Mouse (Mus musculus) MEL-GATA-1-ER (cell line): ENCODE data around the gene Tedc1.

ENCODE experiments used
- DNase-seq: peaks from one replicate; pipeline ENCODE4 v3.0.0-alpha.2; 2012; ENCODE audit warnings: low read depth; ENCODE audit errors: extremely low read depth

The Tedc1 gene

DNA sequence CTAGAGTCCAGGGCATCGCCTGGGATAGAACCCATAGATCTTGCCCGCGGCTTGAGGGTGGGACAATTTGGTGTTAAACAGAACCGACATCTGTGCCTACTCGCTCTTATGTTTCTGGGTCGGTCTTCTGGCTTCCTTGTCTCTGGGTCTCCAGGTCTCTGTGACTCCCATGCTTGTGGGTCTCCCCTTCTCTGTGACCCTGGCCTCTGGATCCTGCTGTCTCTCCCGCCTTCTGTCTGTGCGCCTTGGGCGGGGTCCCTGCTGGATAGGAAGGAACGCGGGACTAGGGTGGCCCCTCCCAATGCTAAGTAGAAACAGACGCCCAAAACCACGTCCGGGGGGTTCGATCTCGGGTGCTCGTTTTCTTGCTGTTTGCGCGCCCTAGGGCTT, 4.0 kb upstream of the Tedc1 start:
- peak; percentile 93 for DNase-seq

DNA sequence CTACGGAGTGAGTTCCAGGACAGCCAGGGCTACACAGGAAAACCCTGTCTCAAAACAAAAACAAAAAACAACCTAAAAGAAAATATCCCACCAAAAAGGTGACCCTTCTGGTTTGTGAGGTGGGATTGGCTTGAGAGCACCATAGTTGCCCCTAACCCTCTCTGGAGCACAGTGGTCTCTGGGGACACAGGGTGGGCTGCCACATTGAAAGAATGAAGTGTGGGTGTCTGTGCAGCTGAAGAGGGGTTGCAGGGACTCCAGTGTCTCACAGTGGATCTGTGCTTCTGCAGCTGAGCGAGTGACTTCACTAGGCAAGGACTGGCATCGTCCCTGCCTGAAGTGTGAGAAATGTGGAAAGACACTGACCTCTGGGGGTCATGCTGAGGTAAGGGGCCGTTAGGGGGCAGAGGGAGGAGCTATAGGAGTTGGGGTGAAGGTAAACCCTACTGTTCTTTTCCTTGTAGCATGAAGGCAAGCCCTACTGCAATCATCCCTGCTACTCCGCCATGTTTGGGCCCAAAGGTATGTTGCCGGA, 3.2 kb upstream of the Tedc1 start:
- DNase-seq: no peak

- DNase-seq: no peak
Observed at GRCm38 (mm10) chr12:113153971-113154370, 2.2 kb upstream of the Tedc1 start.

- no peak for DNase-seq
Observed at GRCm38 (mm10) chr12:113154747-113155075, 1.5 kb upstream of the Tedc1 start.

GRCm38 (mm10) chr12:113155076-113155771, 997 bp upstream of the Tedc1 start:
- no peak for DNase-seq

GRCm38 (mm10) chr12:113156540-113156929, 314 bp downstream of the Tedc1 start:
- peak; percentile 64 for DNase-seq

- no peak for DNase-seq
Observed at GRCm38 (mm10) chr12:113157002-113157401, 781 bp downstream of the Tedc1 start.

- no peak for DNase-seq
Observed at GRCm38 (mm10) chr12:113157521-113157920, 1.3 kb downstream of the Tedc1 start.

- DNase-seq: no peak
Observed at GRCm38 (mm10) chr12:113157971-113158370, 1.8 kb downstream of the Tedc1 start.

- DNase-seq: no peak
Observed at GRCm38 (mm10) chr12:113163561-113164006, 7.4 kb downstream of the Tedc1 start.

GRCm38 (mm10) chr12:113168031-113168536, 11.9 kb downstream of the Tedc1 start:
- peak; percentile 55 for DNase-seq

DNA sequence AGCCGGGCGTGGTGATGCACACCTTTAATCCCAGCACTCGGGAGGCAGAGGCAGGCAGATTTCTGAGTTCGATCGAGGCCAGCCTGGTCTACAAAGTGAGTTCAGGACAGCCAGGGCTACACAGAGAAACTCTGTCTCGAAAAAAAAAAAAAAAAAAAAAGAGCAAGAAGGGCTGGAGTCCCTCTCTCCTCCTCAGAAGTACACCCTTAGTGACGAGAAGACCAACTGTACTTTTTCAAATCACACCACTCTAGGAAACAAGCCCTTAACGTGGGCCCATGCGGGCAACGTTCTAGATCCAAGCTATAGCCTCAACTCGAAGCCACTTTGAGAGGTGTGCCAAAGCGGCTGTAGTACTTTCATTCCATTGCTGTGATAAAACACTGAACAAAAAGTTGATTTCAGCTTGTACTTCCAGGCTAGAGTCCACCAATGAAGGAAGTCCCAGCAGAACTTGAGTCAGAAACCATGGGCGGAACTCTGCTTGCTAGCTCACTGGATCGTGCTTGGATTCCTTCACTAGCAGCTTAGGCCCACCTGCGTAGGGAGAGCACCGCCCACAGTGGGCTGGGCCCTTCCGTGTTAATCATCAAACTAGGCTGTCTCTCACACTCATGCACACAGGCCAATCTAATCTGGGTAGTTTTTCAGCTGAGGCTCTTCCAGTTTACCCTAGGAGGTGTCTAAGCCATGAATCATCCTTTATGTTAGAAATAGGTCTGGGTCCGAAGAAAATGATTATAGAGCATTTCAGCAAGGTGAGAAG, 20.9 kb downstream of the Tedc1 start:
- no peak for DNase-seq

DNA sequence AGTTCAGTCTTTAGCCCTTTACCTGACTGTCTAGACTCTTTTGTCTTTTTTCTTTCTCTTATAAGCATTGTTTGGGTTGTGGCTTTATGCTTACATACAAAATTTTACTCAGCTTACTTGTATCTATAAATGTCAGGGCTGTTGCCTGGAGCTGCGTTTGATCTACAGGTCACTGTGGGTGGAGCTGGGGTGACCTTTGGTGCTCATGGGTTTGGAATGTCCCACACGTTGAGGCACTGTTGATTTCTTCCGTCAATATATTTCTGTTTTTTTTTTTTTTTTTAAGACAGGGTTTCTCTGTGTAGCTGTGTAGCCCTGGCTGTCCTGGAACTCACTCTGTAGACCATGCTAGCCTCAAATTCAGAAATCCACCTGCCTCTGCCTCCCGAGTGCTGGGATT, 24.8 kb downstream of the Tedc1 start:
- no peak for DNase-seq

GRCm38 (mm10) chr12:113184945-113185344, 28.7 kb downstream of the Tedc1 start:
- no peak for DNase-seq

- peak; percentile 25 for DNase-seq
Observed at GRCm38 (mm10) chr12:113185442-113186291, 29.4 kb downstream of the Tedc1 start, which contains the start of gene Tmem121. Tmem121 (plus strand) TSS chr12:113185930.

DNA sequence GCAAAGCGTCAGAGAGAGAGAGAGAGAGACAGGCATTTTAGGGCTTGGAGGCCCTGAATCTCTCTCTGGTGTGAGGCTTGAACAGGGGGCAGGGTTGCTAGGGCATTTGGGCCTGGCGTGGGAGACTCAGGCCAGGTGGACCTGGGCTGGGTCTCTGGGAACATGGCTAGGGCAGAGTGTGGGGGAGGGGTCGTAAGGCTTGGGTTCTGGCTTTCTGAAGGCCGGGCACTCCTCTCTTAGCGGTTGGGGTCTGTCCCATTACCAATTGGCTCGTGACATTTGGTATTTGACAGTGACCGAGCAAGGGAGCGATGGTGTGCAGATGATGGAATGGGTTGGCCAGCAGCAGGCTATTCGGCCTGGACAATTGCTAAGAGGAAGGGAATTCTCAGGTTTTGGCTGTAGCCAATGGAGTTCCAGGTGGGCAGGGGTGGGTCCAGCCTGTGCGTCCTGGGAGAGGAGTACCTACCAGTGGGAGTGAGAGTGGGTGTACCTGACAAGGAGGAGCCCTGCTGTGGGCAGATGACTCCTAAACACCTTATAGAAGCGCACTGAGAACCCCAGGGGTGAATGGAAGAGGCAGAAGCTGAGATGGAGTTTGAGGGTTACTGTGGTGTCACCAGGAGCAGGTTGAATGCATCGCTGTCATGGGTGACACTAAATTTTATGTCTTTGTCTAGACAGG, 30.2 kb downstream of the Tedc1 start:
- DNase-seq: no peak

DNA sequence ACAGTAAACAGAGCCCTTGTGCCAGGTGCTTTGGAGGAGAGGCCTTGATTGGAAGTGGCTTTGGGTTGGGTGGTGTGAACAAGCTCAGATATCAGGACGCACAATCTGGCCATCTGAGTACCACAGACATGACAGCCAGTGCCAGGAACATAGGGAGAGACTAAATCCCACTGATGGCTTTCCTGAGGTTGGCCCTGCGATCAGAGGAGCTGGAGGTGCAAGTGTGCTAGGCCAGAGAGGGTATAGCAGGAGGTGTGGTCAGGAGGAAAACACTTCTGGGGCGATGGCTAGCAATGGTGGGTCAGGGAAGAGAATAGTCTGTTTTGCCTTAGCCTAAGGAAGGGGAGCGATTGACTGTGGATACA, 30.8 kb downstream of the Tedc1 start:
- no peak for DNase-seq

DNA sequence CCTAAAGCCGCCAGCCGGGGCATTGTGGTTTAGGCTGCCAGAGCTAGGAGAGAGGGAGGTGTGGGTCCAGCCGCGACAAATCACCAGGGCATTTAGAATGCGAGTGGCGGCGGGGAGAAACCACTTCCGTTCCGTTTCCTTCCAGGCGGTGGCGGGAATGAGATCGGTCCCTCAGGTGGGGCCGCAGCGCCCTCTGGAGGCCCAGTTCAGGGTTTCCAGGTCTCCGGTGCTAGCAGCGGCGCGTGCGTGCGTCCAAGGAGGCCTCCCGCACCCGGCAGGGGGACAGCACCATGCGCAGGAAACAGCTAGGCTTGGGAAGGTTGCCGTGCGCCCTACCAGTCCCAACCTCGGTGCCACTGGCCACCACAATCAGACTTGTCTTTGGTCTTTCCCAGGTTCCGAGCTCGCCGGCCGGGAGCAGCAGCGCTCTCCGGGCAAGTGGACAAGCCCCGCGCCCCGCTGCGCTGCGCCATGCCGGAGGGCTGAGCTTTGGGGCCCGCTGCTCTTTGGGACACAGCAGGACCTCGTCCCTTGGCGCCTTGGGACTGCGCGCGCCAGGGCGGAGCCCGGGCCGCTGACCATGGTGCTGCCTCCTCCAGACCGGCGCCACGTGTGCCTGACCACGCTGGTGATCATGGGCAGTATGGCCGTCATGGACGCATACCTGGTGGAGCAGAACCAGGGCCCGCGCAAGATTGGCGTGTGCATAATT, 31.5 kb downstream of the Tedc1 start:
- no peak for DNase-seq

DNA sequence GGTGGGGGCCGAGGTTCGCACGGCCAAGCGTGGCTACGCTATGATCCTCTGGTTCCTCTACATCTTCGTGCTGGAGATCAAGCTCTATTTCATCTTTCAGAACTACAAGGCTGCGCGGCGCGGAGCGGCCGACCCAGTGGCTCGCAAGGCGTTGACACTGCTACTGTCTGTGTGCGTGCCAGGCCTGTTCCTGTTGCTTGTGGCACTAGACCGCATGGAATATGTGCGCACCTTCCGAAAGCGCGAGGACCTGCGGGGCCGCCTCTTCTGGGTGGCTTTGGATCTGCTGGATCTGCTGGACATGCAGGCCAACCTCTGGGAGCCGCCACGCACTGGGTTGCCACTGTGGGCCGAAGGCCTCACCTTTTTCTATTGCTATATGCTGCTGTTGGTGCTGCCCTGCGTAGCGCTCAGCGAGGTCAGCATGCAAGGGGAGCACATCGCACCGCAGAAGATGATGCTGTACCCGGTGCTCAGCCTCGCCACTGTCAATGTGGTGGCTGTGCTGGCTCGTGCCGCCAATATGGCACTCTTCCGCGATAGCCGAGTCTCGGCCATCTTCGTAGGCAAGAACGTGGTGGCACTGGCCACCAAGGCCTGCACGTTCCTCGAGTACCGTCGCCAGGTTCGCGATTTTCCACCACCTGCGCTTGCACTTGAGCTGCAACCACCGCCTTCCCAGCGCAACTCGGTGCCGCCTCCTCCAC, 32.3 kb downstream of the Tedc1 start:
- no peak for DNase-seq

DNA sequence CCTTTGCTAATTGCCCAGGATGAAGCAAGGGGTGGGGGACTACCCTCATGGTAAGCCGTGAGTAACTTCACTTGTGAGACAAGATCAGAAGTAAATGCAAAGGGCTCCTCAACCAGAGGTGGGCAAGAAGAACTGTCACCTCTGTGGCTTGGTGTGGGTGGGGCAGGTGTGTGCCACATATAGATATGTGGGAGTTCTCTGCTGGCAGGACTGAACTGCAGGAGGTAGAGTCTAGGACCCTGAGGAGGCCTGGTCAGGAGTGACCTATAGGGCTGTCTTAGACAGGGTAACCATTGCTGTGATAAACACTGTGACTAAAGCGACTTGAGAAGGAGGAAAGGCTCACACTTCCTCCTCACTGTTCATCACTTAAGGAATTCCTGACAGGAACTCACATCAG, 37.2 kb downstream of the Tedc1 start:
- no peak for DNase-seq
